Mouse (Mus musculus): ENCODE measurements around the gene Agbl3. TPM values are rescaled to one million over a fixed set of nuclear protein-coding genes. Genes with fewer than 3 reads are reported as not detected.

The Agbl3 gene
- total RNA-seq (2023): 1 to 10 TPM; 6.9 to 7.1 TPM

DNA sequence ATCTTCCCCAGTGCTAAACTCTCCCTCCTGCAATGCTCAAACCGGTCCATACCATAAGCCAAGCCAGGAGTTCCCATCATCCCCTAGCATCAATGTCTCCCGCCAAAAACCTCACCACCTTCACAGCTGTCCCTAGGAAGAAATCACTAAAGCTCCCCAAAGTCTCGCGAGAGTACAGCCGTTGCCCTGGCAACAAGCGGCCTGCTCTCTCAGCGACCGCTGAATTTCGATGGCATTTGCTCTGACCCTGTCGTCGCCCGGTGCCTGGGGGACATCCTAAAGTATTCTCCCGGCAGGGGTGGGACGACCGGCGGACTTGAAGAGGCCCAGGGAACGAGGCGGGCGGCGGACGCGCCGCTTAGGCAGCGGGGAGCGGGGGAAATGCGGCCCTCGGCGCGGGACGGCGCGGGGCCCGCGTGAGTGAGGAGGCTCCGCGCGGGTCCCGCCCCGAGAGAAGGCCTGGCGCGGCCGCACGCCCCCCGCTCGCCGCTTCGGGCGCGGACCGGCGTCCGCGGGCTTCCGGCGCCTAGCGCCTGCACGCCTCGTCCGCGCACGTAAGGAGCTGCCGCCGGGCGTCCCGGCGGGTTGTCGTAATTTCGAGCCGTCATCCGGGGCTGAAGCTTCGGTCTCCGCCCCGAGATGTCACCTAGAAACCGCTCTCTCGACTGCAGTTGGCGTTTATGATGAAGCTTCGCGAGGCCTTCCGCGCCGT lies at the start of gene Agbl3:
Gene Agbl3, plus strand, starts transcription at position 202 of the 712 bp plus-strand sequence.

DNA sequence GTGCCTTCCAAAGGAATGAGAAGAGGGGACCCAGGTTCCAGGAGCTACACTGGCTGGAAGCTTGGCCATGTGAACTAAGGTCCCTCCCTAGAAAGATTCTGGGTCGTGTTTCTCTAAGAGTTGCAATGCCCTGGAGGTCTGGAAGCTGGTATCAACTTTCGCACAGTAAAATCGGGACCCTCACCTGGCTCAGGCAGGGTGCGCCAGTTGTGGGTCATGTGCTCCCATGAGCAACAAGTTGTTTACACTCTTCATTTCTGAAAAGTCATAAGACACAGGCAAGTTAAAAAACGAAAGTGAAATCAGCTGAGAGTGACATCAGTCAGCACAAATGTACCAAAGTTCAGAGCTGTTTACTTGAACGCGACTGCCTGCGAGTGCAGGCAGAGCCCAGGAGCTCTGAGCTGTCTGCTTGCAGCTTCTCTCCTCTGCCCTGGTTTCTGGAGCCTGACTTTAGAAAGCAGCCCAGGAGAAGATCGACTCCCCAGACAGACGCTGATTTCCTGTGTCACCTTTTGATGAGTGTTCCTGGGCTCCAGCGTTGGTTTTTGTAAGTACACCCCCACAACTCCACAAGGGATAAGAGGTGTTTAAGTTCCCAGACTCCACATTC lies 82.7 kb downstream of the Agbl3 start, which contains the start of gene Tmem140:
Gene Tmem140, plus strand, starts transcription at position 356 of the 613 bp plus-strand sequence.

DNA sequence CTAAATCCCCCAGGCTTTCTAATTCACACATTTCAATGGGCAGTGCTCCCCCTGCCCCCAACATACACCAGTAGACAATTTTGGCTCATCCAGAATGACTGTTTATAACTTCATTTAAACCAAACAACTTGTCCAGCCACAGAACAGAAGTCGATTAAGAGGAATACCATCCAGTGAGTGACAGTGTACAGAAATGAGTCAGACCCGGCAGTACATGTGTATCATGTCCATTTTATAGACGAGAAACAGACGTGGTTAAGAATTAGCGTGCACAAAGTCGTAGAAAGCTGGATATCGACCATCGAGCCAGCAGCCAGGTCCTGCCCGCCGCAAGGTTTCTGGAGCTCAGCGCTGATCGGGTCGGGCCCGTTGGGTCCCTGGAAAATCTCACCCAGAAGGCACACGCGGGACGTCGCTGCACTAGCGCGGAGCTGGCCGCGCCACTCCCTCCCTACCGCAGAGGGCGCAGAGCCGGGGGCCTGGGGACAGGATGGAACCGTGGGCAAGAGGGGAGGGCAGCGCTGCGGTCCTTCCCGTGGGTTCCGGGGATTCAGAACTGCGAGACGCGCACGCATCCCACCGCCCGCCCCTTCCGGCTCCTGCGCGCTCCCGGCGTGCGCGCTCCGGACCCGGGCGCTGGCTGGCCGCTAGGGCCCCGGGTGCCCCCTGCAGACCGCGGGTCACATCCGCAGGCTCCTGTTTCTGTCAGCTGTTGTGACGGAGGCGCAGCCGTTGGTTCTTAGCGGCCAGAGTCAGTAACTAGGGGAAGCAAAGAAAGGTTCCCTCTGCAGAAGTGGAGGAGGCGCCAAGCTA lies 97.5 kb downstream of the Agbl3 start, which contains the start of gene Cyren:
Gene Cyren, minus strand, starts transcription at position 552 of the 813 bp plus-strand sequence.

Other genes starting within 250 kb of the Agbl3 start
- gene Cald1, start 181.9 kb upstream of the Agbl3 start, total RNA-seq (2023): not detected
- 10 to 100 TPM in 1 of 2 experiments, 1 to 10 TPM in 1; 9.3 to 13.3 TPM for gene Tmem140, start 82.7 kb downstream of the Agbl3 start, total RNA-seq (2023)
- gene Cyren, start 97.6 kb downstream of the Agbl3 start, total RNA-seq (2023): 10 to 100 TPM; 11.5 to 16.5 TPM
- 10 to 100 TPM; 70.6 to 74.3 TPM for gene Wdr91, start 130.4 kb downstream of the Agbl3 start, total RNA-seq (2023)
- not detected for gene Stra8, start 139.7 kb downstream of the Agbl3 start, total RNA-seq (2023)
- gene Slc23a4, start 208.0 kb downstream of the Agbl3 start, total RNA-seq (2023): under 1 TPM in 1 of 2 experiments, not detected in 1; 0.23 TPM

Measured in B cell, adult 67 days (primary cell).